Mouse (Mus musculus): ENCODE data around the gene Kctd10. TPM values are rescaled to one million over a fixed set of nuclear protein-coding genes. Genes with fewer than 3 reads are reported as not detected.
A peak's percentile ranks its signal among the peaks of the same experiment; 100 is the strongest.

Kctd10 gene
- polyA plus RNA-seq, 1 experiment: 87.7 TPM

GRCm38 (mm10) chr5:114358833-114359232 is 21.5 kb downstream of the Kctd10 start:
- H3K4me3 ChIP-seq (ENCODE audit: control insufficient read depth, insufficient read depth, low read length): no peak overlapping the region
- no peak overlapping the region for H3K27ac ChIP-seq (ENCODE audit: control insufficient read depth, insufficient read depth, low read length)
- DNase-seq: no peak
- no peak for TF ChIP-seq CTCF (IDR thresholded peaks at IDR 0.05; ENCODE audit: borderline replicate concordance, control insufficient read depth, extremely low read depth, insufficient read depth, low read length, poor library complexity)
- TF ChIP-seq POLR2A (IDR thresholded peaks at IDR 0.05; ENCODE audit: control insufficient read depth, extremely low read depth, insufficient read depth, low read length, poor library complexity): no peak
- no peaks in the 10 kb centered on the region for H3K27me3 ChIP-seq (ENCODE audit: control insufficient read depth, insufficient read depth, low read length)
- 92% methylated on average over 10 of the region's 10 CpGs for WGBS
- H3K36me3 ChIP-seq (ENCODE audit: control insufficient read depth, insufficient read depth, low read length): no peaks in the 10 kb centered on the region; the same call in 1 of the 2 replicates
- H3K4me1 ChIP-seq (replicated peaks; ENCODE audit: control insufficient read depth, insufficient read depth, low read length): peaks cover 5% of the 10 kb centered on the region; the same call in 1 of the 2 replicates

GRCm38 (mm10) chr5:114356936-114357751 is 23.2 kb downstream of the Kctd10 start:
- 78% methylated on average over 23 of the region's 23 CpGs for WGBS
- no peak for DNase-seq
- no peaks in the 10 kb centered on the region for H3K27me3 ChIP-seq (ENCODE audit: control insufficient read depth, insufficient read depth, low read length)
- TF ChIP-seq POLR2A (IDR thresholded peaks at IDR 0.05; ENCODE audit: control insufficient read depth, extremely low read depth, insufficient read depth, low read length, poor library complexity) (no peak), CTCF (IDR thresholded peaks at IDR 0.05; ENCODE audit: borderline replicate concordance, control insufficient read depth, extremely low read depth, insufficient read depth, low read length, poor library complexity) (peak; percentile 0; the same call in 1 of the 2 replicates)
- H3K27ac ChIP-seq (ENCODE audit: control insufficient read depth, insufficient read depth, low read length): no peak overlapping the region
- H3K4me1 ChIP-seq (replicated peaks; ENCODE audit: control insufficient read depth, insufficient read depth, low read length): peaks cover 5% of the 10 kb centered on the region; the same call in 1 of the 2 replicates
- H3K36me3 ChIP-seq (ENCODE audit: control insufficient read depth, insufficient read depth, low read length): no peaks in the 10 kb centered on the region
- H3K4me3 ChIP-seq (ENCODE audit: control insufficient read depth, insufficient read depth, low read length): no peak overlapping the region

GRCm38 (mm10) chr5:114356250-114356935 is 23.9 kb downstream of the Kctd10 start:
- TF ChIP-seq CTCF (IDR thresholded peaks at IDR 0.05; ENCODE audit: borderline replicate concordance, control insufficient read depth, extremely low read depth, insufficient read depth, low read length, poor library complexity) (peak; percentile 83), POLR2A (IDR thresholded peaks at IDR 0.05; ENCODE audit: control insufficient read depth, extremely low read depth, insufficient read depth, low read length, poor library complexity) (no peak)
- peak; percentile 79 for DNase-seq
- Histone ChIP-seq H3K27me3 (ENCODE audit: control insufficient read depth, insufficient read depth, low read length) (no peaks in the 10 kb centered on the region), H3K4me1 (replicated peaks; ENCODE audit: control insufficient read depth, insufficient read depth, low read length) (peaks cover 5% of the 10 kb centered on the region; the same call in 1 of the 2 replicates), H3K4me3 (ENCODE audit: control insufficient read depth, insufficient read depth, low read length) (no peak overlapping the region), H3K36me3 (ENCODE audit: control insufficient read depth, insufficient read depth, low read length) (no peaks in the 10 kb centered on the region), H3K27ac (ENCODE audit: control insufficient read depth, insufficient read depth, low read length) (no peak overlapping the region)
- 26% methylated on average over 7 of the region's 7 CpGs for WGBS

- no peak for DNase-seq
- H3K4me1 ChIP-seq (replicated peaks; ENCODE audit: control insufficient read depth, insufficient read depth, low read length): no peaks in the 10 kb centered on the region
- WGBS: 78% methylated on average over 10 of the region's 10 CpGs
- H3K4me3 ChIP-seq (ENCODE audit: control insufficient read depth, insufficient read depth, low read length): no peak overlapping the region
- no peaks in the 10 kb centered on the region for H3K36me3 ChIP-seq (ENCODE audit: control insufficient read depth, insufficient read depth, low read length)
- no peaks in the 10 kb centered on the region for H3K27me3 ChIP-seq (ENCODE audit: control insufficient read depth, insufficient read depth, low read length)
- H3K27ac ChIP-seq (ENCODE audit: control insufficient read depth, insufficient read depth, low read length): no peak overlapping the region
- TF ChIP-seq CTCF (IDR thresholded peaks at IDR 0.05; ENCODE audit: borderline replicate concordance, control insufficient read depth, extremely low read depth, insufficient read depth, low read length, poor library complexity) (no peak), POLR2A (IDR thresholded peaks at IDR 0.05; ENCODE audit: control insufficient read depth, extremely low read depth, insufficient read depth, low read length, poor library complexity) (no peak)
These were observed 28.8 kb downstream of the Kctd10 start for GRCm38 (mm10) chr5:114351490-114351889.

- H3K27me3 ChIP-seq (ENCODE audit: control insufficient read depth, insufficient read depth, low read length): no peaks in the 10 kb centered on the region
- WGBS: 96% methylated on average over 10 of the region's 10 CpGs
- H3K4me1 ChIP-seq (replicated peaks; ENCODE audit: control insufficient read depth, insufficient read depth, low read length): no peaks in the 10 kb centered on the region
- H3K4me3 ChIP-seq (ENCODE audit: control insufficient read depth, insufficient read depth, low read length): no peak overlapping the region
- H3K36me3 ChIP-seq (ENCODE audit: control insufficient read depth, insufficient read depth, low read length): no peaks in the 10 kb centered on the region
- DNase-seq: no peak
- no peak overlapping the region for H3K27ac ChIP-seq (ENCODE audit: control insufficient read depth, insufficient read depth, low read length)
- no peak for TF ChIP-seq CTCF (IDR thresholded peaks at IDR 0.05; ENCODE audit: borderline replicate concordance, control insufficient read depth, extremely low read depth, insufficient read depth, low read length, poor library complexity)
- no peak for TF ChIP-seq POLR2A (IDR thresholded peaks at IDR 0.05; ENCODE audit: control insufficient read depth, extremely low read depth, insufficient read depth, low read length, poor library complexity)
These were observed 33.3 kb downstream of the Kctd10 start for GRCm38 (mm10) chr5:114347005-114347404.

- no peaks in the 10 kb centered on the region for H3K27me3 ChIP-seq (ENCODE audit: control insufficient read depth, insufficient read depth, low read length)
- WGBS: 71% methylated on average over 3 of the region's 3 CpGs
- no peaks in the 10 kb centered on the region for H3K36me3 ChIP-seq (ENCODE audit: control insufficient read depth, insufficient read depth, low read length)
These were observed 34.8 kb downstream of the Kctd10 start for GRCm38 (mm10) chr5:114345538-114345937.

More at GRCm38 (mm10) chr5:114345538-114345937, 34.8 kb downstream of the Kctd10 start:
- no peak overlapping the region for H3K27ac ChIP-seq (ENCODE audit: control insufficient read depth, insufficient read depth, low read length)
- TF ChIP-seq POLR2A (IDR thresholded peaks at IDR 0.05; ENCODE audit: control insufficient read depth, extremely low read depth, insufficient read depth, low read length, poor library complexity): no peak
- TF ChIP-seq CTCF (IDR thresholded peaks at IDR 0.05; ENCODE audit: borderline replicate concordance, control insufficient read depth, extremely low read depth, insufficient read depth, low read length, poor library complexity): no peak
- H3K4me3 ChIP-seq (ENCODE audit: control insufficient read depth, insufficient read depth, low read length): no peak overlapping the region
- no peak for DNase-seq
- no peaks in the 10 kb centered on the region for H3K4me1 ChIP-seq (replicated peaks; ENCODE audit: control insufficient read depth, insufficient read depth, low read length)

All from thymus, adult 2 months (tissue).